Mouse (Mus musculus) forebrain, postnatal 0 days (tissue): ENCODE results near the gene Mfsd6l. TPM values are rescaled to one million over a fixed set of nuclear protein-coding genes. Genes with fewer than 3 reads are reported as not detected.

Experiments
- ATAC-seq: fragments of 200-750 bp; cut with Nextera tagmentation; 2 replicates; pipeline ENCODE4 v1.8.0; 2017; ENCODE audit warnings: mild to moderate bottlenecking, moderate library complexity
- DNase-seq: peaks from one replicate; pipeline ENCODE4 v3.0.0-alpha.2; 2015
- H3K27ac ChIP-seq: fragments of 300-500 bp; sonication (generic); 2 replicates; pipeline ENCODE4 v1.5.1; 2014; ENCODE audit warnings: low read depth, mild to moderate bottlenecking, antibody characterized with exemption, low read length, moderate library complexity, mixed read lengths
- H3K27me3 ChIP-seq: fragments of 300-500 bp; sonication (generic); 2 replicates; pipeline ENCODE4 v1.6.1; 2014; ENCODE audit warnings: mild to moderate bottlenecking, low read length, mixed read lengths; ENCODE audit not compliant: insufficient read depth
- H3K36me3 ChIP-seq: fragments of 300-500 bp; sonication (generic); 2 replicates; pipeline ENCODE4 v1.6.1; 2014; ENCODE audit warnings: mild to moderate bottlenecking, moderate library complexity; ENCODE audit not compliant: insufficient read depth
- H3K4me1 ChIP-seq: fragments of 300-500 bp; sonication (generic); 2 replicates; pipeline ENCODE4 v1.6.1; 2014; ENCODE audit warnings: antibody characterized with exemption; ENCODE audit not compliant: insufficient read depth
- H3K4me2 ChIP-seq: fragments of 300-500 bp; sonication (generic); 2 replicates; pipeline ENCODE4 v1.6.1; 2014; ENCODE audit warnings: low read depth, mild to moderate bottlenecking, moderate library complexity
- H3K4me3 ChIP-seq: fragments of 300-500 bp; sonication (generic); 2 replicates; pipeline ENCODE4 v1.5.1; 2014; ENCODE audit warnings: low read depth, low read length, mixed read lengths
- H3K9ac ChIP-seq: fragments of 300-500 bp; sonication (generic); 2 replicates; pipeline ENCODE4 v1.6.1; 2014; ENCODE audit warnings: mild to moderate bottlenecking
- H3K9me3 ChIP-seq: fragments of 300-500 bp; sonication (generic); 2 replicates; pipeline ENCODE4 v1.6.1; 2016; ENCODE audit warnings: low read length
- CTCF ChIP-seq: sonication (generic); IDR thresholded peaks from 2 replicates; pipeline ENCODE4 v1.5.1; 2016; ENCODE audit warnings: antibody characterized with exemption, control low read depth, low read depth
- WGBS: fragments of 180-500 bp; shearing (Covaris S2); extraction: QIAGEN DNeasy Blood & Tissue Kit; methylation state at CpG from one replicate; pipeline ENCODE4 v1.1.7; 2014; 5-methylcytosine and 5-hydroxymethylcytosine counted together
- polyA plus RNA-seq: library from polyadenylated mRNA; unstranded; fragments of >200 nt; fragmentation: Nextera tagmentation; extraction: Ambion mirVana; gene quantifications from 2 replicates; pipeline ENCODE4 v1.2.1, GENCODE M21; 2015
- total RNA-seq: library from RNA; depleted of rRNA; stranded (reverse); fragments of >200 nt; gene quantifications from 2 replicates; pipeline ENCODE4 v1.2.3, GENCODE M21; 2014

Mfsd6l gene
- total and polyA plus RNA-seq, 2 experiments from 2014 or later, result 0.24 to 0.25 TPM

GRCm38 (mm10) chr11:68549597-68549996 is 6.4 kb upstream of the Mfsd6l start:
- Histone ChIP-seq H3K27me3 (no peaks in the 10 kb centered on the region), H3K4me2 (no peak overlapping the region), H3K27ac (no peak overlapping the region), H3K4me3 (no peak overlapping the region), H3K9ac (no peak overlapping the region), H3K36me3 (no peaks in the 10 kb centered on the region), H3K4me1 (no peaks in the 10 kb centered on the region), H3K9me3 (no peaks in the 10 kb centered on the region)
- WGBS, result 57% methylated on average over 3 of the region's 3 CpGs
- TF ChIP-seq CTCF, result no peak; the same call in 1 of the 2 replicates
- DNase-seq, result no peak
- no peak for ATAC-seq

- Histone ChIP-seq H3K9ac (no peak overlapping the region), H3K4me2 (no peak overlapping the region), H3K27me3 (no peaks in the 10 kb centered on the region), H3K27ac (no peak overlapping the region), H3K4me3 (no peak overlapping the region), H3K36me3 (no peaks in the 10 kb centered on the region), H3K4me1 (no peaks in the 10 kb centered on the region), H3K9me3 (no peaks in the 10 kb centered on the region)
- no peak for ATAC-seq
- DNase-seq, result no peak
- TF ChIP-seq CTCF, result no peak
- WGBS, result 66% methylated on average over 4 of the region's 4 CpGs
Measured at GRCm38 (mm10) chr11:68550358-68550757, 5.6 kb upstream of the Mfsd6l start.

GRCm38 (mm10) chr11:68553981-68554471 is 2.0 kb upstream of the Mfsd6l start:
- Histone ChIP-seq H3K4me2 (no peak overlapping the region), H3K9me3 (no peaks in the 10 kb centered on the region), H3K9ac (no peak overlapping the region), H3K27me3 (peaks cover 4% of the 10 kb centered on the region), H3K36me3 (no peaks in the 10 kb centered on the region), H3K4me3 (no peak overlapping the region), H3K27ac (no peak overlapping the region), H3K4me1 (0 out of 2 replicates have a peak, but pooled peaks cover 4% of the 10 kb centered on the region)
- TF ChIP-seq CTCF, result peak; percentile 47
- ATAC-seq (no peak), DNase-seq (no peak)
- WGBS, result 35% methylated on average over 8 of the region's 8 CpGs

- Histone ChIP-seq H3K27ac (no peak overlapping the region), H3K36me3 (no peaks in the 10 kb centered on the region), H3K4me3 (no peak overlapping the region), H3K4me1 (0 out of 2 replicates have a peak, but pooled peaks cover 4% of the 10 kb centered on the region), H3K9me3 (no peaks in the 10 kb centered on the region), H3K27me3 (peaks cover 4% of the 10 kb centered on the region), H3K9ac (no peak overlapping the region), H3K4me2 (no peak overlapping the region)
- peak; percentile 46 for TF ChIP-seq CTCF
- DNase-seq (no peak), ATAC-seq (no peak)
- WGBS, result 32% methylated on average over 1 of the region's 1 CpGs
Measured at GRCm38 (mm10) chr11:68559546-68559945, 3.6 kb downstream of the Mfsd6l start.

- H3K4me2 ChIP-seq, result no peak overlapping the region
- ATAC-seq (no peak), DNase-seq (no peak)
- H3K27ac ChIP-seq, result no peak overlapping the region
- H3K27me3 ChIP-seq, result no peaks in the 10 kb centered on the region
- 0 out of 2 replicates have a peak, but pooled peaks cover 4% of the 10 kb centered on the region for H3K4me1 ChIP-seq
- WGBS, result 78% methylated on average over 11 of the region's 11 CpGs
- TF ChIP-seq CTCF, result no peak
- H3K9me3 ChIP-seq, result no peaks in the 10 kb centered on the region
- no peak overlapping the region for H3K4me3 ChIP-seq
- H3K9ac ChIP-seq, result no peak overlapping the region
- H3K36me3 ChIP-seq, result no peaks in the 10 kb centered on the region
Measured at GRCm38 (mm10) chr11:68561957-68562950, 6.3 kb downstream of the Mfsd6l start.

- Histone ChIP-seq H3K9me3 (no peaks in the 10 kb centered on the region), H3K36me3 (no peaks in the 10 kb centered on the region)
- ATAC-seq, result no peak
Measured at GRCm38 (mm10) chr11:68564356-68565031, 8.5 kb downstream of the Mfsd6l start.

GRCm38 (mm10) chr11:68565032-68565429 is 9.0 kb downstream of the Mfsd6l start:
- Histone ChIP-seq H3K9ac (no peak overlapping the region), H3K4me2 (no peak overlapping the region), H3K4me1 (0 out of 2 replicates have a peak, but pooled peaks cover 4% of the 10 kb centered on the region), H3K27ac (no peak overlapping the region), H3K9me3 (no peaks in the 10 kb centered on the region), H3K36me3 (no peaks in the 10 kb centered on the region), H3K27me3 (no peaks in the 10 kb centered on the region), H3K4me3 (no peak overlapping the region)
- WGBS, result 84% methylated on average over 3 of the region's 3 CpGs
- ATAC-seq, result no peak
- no peak for TF ChIP-seq CTCF
- no peak for DNase-seq

More at GRCm38 (mm10) chr11:68564356-68565031, 8.5 kb downstream of the Mfsd6l start:
- H3K4me1 ChIP-seq, result 0 out of 2 replicates have a peak, but pooled peaks cover 4% of the 10 kb centered on the region
- no peak for TF ChIP-seq CTCF
- H3K27me3 ChIP-seq, result no peaks in the 10 kb centered on the region
- no peak overlapping the region for H3K4me3 ChIP-seq
- DNase-seq, result no peak
- H3K4me2 ChIP-seq, result no peak overlapping the region
- H3K9ac ChIP-seq, result no peak overlapping the region
- WGBS, result 84% methylated on average over 13 of the region's 13 CpGs
- no peak overlapping the region for H3K27ac ChIP-seq
